Mouse (Mus musculus) embryo, embryonic 10.5 days (tissue): ENCODE data around the gene 3830403N18Rik.
"Not testable (repeated sequence)": the region's sequence is repeated elsewhere in the genome, so short reads cannot be mapped to it uniquely, and the experiment has no call there.

Experiments
- DNase-seq: peaks from one replicate; pipeline ENCODE4 v3.0.0-alpha.2; 2015; ENCODE audit warnings: low spot score

Gene 3830403N18Rik

DNA sequence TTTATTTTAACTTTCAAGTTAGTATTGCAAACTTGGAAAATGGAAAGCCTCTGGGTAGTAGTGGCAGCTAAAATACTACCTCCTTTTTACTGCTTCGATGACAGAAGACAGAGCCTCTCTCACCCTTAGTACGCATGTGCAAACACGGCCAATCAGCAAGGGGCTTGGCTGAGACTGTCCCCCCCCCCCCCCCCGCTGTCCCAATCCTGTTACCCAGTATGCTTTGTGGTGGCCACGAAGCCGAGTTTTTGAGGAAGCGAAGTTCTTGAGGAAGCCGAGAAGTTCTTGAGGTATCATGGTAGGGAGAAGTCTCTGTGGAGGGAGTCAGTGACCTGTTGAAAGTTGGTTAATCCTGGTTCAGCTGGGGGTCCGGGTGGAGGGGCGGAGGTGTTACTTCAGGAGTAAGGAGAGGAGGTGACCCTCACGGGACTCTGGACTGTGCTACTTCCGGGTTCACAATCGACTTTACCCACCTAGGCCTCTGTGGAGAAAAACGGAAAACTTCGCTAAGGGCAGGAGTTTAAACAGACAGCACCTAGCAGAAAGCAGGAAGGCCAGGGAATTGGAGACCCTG, at the start of gene 3830403N18Rik:
Gene 3830403N18Rik, plus strand, starts transcription at position 237 of the 574 bp plus-strand sequence.
- not testable (repeated sequence) for DNase-seq

DNA sequence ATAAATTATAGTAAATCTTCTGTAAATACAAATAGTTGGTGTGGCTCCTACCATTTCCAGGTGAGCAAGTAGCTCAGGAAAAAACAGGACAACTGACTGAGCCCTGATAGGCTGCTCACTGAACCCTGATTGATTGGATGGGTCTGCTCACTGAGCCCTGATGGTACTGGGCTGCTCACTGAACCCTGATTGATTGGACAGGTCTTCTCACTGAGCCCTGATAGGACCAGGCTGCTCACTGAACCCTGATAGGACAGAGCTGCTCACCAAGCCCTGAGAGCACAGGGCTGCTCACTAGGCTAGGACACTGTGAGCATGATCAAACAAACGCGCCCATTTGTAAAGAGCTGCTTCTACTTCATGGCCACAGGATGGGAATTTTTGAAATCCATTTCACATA, 15.0 kb downstream of the 3830403N18Rik start:
- no peak for DNase-seq

DNA sequence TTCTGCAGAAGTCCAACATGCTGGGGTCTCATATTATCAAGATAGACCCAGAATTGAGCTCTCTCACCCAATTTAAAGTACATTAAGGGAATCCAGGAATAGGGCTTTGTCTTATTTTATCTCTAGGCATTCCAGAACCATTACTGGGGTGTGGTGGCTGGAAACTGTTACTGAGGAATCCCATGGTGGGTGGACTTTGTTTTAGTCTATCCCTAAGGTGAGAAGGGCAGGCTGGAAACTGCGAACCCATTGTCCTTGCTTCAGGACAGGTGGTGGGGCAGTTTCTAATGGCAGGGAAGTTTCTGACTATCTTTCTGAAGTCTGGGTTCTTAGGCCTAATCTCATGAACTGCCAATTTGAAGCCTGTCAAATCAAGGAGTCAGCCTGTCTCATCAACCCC, 50.1 kb downstream of the 3830403N18Rik start:
- DNase-seq, result not testable (repeated sequence)
